Mouse (Mus musculus) midbrain, embryonic 12.5 days (tissue): ENCODE measurements around the gene Sbf2. TPM values are rescaled to one million over a fixed set of nuclear protein-coding genes. Genes with fewer than 3 reads are reported as not detected.
"Not testable (repeated sequence)": the region's sequence is repeated elsewhere in the genome, so short reads cannot be mapped to it uniquely, and the experiment has no call there.

ENCODE experiments used
- ATAC-seq: fragments of 200-750 bp; cut with Nextera tagmentation; 2 replicates; pipeline ENCODE4 v1.8.0; 2017; ENCODE audit warnings: low read depth, moderate TSS enrichment, moderate library complexity; ENCODE audit not compliant: low FRiP score
- H3K27ac ChIP-seq: fragments of 300-500 bp; sonication (generic); replicated peaks from 2 replicates; pipeline ENCODE4 v1.5.1; 2016; ENCODE audit warnings: mild to moderate bottlenecking
- H3K27me3 ChIP-seq: fragments of 300-500 bp; sonication (generic); 2 replicates; pipeline ENCODE4 v1.6.1; 2016; ENCODE audit warnings: mild to moderate bottlenecking
- H3K36me3 ChIP-seq: fragments of 300-500 bp; sonication (generic); 2 replicates; pipeline ENCODE4 v1.6.1; 2016
- H3K4me1 ChIP-seq: fragments of 300-500 bp; sonication (generic); 2 replicates; pipeline ENCODE4 v1.6.1; 2016
- H3K4me2 ChIP-seq: fragments of 300-500 bp; sonication (generic); replicated peaks from 2 replicates; pipeline ENCODE4 v1.6.1; 2016; ENCODE audit warnings: mild to moderate bottlenecking, moderate library complexity
- H3K4me3 ChIP-seq: fragments of 300-500 bp; sonication (generic); 2 replicates; pipeline ENCODE4 v1.5.1; 2016; ENCODE audit warnings: mild to moderate bottlenecking
- H3K9ac ChIP-seq: fragments of 300-500 bp; sonication (generic); replicated peaks from 2 replicates; pipeline ENCODE4 v1.6.1; 2016; ENCODE audit warnings: mild to moderate bottlenecking, moderate library complexity
- H3K9me3 ChIP-seq: fragments of 300-500 bp; sonication (generic); 2 replicates; pipeline ENCODE4 v1.6.1; 2016; ENCODE audit warnings: mild to moderate bottlenecking
- WGBS: fragments of 180-500 bp; shearing (Covaris S2); methylation state at CpG from one replicate; pipeline ENCODE4 v1.1.7; 2016; 5-methylcytosine and 5-hydroxymethylcytosine counted together
- polyA plus RNA-seq: library from polyadenylated mRNA; unstranded; fragments of >200 nt; fragmentation: Nextera tagmentation; extraction: Ambion mirVana; gene quantifications from 2 replicates; pipeline ENCODE4 v1.2.1, GENCODE M21; 2016

The Sbf2 gene
- polyA plus RNA-seq, 1 experiment from 2014 or later = 57.7 TPM

DNA sequence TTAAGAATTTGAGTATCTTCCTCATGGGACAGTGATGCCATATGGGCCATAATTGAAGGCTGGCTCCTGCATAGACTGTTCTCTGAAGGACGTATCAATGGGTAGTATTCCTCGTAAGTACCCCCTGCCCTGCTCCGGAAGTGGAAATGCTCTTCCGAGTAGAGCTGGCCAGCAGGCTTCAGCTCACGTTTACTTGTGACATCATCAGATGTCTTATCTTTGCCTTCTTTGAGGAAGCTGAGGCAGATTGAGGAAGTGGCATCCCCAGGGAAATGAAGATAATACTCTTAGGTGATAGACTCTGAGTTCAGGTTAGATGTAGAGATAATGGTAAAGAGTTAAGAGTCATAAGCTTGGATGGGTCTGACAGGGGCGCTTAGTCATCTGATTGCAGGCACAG lies 31.1 kb upstream of the Sbf2 start:
- Histone ChIP-seq H3K9ac (no peak overlapping the region), H3K4me3 (no peak overlapping the region), H3K4me1 (no peaks in the 10 kb centered on the region; the same call in 1 of the 2 replicates), H3K9me3 (peaks cover 4% of the 10 kb centered on the region; the same call in 1 of the 2 replicates), H3K27ac (no peak overlapping the region), H3K4me2 (no peak overlapping the region), H3K36me3 (no peaks in the 10 kb centered on the region), H3K27me3 (0 out of 2 replicates have a peak, but pooled peaks cover 3% of the 10 kb centered on the region)
- 0 out of 2 replicates have a peak, but pooled peaks have one; percentile 16 for ATAC-seq
- WGBS = 87% methylated on average over 6 of the region's 6 CpGs

DNA sequence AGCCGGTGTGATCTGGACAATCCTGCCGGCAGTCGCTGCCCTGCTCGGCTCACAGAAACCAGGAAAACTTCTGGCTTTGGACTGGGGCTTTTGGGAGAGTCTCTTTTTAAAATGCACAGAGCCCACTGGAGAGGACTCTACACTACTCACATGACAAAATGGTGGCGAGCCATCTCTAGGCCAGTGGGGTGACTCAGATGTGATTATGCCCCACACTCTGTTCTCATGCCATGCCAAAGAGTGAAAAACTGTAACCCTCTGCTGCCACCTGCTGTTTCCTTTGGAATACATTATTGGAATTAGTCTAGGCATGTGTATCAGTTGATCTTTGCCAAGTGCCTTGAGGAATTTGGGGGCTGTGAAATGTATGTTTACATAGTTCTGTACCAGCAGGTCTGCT lies 30.6 kb upstream of the Sbf2 start:
- 67% methylated on average over 5 of the region's 5 CpGs for WGBS
- peak; percentile 27; the same call in 1 of the 2 replicates for ATAC-seq
- H3K4me2 ChIP-seq = no peak overlapping the region

DNA sequence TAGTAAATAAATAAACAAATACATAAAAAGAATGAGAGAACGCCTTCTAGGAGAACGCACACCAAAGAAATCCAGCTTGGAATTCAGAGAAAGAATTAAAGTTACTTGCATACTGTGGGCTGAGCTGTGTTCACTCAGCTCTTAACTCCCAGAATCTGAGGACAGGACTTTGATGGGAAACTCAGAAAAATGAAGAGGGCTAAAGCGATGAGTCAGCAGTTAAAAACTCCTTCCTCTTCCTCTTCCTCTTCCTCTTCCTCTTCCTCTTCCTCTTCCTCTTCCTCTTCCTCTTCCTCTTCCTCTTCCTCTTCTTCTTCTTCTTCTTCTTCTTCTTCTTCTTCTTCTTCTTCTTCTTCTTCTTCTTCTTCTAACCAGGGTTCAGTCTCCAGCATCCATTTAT lies 25.2 kb upstream of the Sbf2 start:
- not testable (repeated sequence) for H3K27me3 ChIP-seq, H3K9me3 ChIP-seq, ATAC-seq, H3K4me2 ChIP-seq, H3K27ac ChIP-seq, H3K36me3 ChIP-seq, H3K4me3 ChIP-seq, H3K9ac ChIP-seq, H3K4me1 ChIP-seq
- 94% methylated on average over 3 of the region's 3 CpGs for WGBS

More for the DNA sequence above, 30.6 kb upstream of the Sbf2 start:
- Histone ChIP-seq H3K27ac (no peak overlapping the region), H3K9ac (no peak overlapping the region), H3K27me3 (0 out of 2 replicates have a peak, but pooled peaks cover 3% of the 10 kb centered on the region), H3K9me3 (peaks cover 4% of the 10 kb centered on the region; the same call in 1 of the 2 replicates), H3K36me3 (no peaks in the 10 kb centered on the region), H3K4me1 (no peaks in the 10 kb centered on the region; the same call in 1 of the 2 replicates), H3K4me3 (no peak overlapping the region)

- no peak overlapping the region for H3K9ac ChIP-seq
- H3K4me3 ChIP-seq = no peak overlapping the region
- H3K27ac ChIP-seq = no peak overlapping the region
- H3K4me2 ChIP-seq = no peak overlapping the region
- H3K36me3 ChIP-seq = no peaks in the 10 kb centered on the region
- no peaks in the 10 kb centered on the region for H3K9me3 ChIP-seq
- no peaks in the 10 kb centered on the region for H3K27me3 ChIP-seq
- no peak for ATAC-seq
- 86% methylated on average over 11 of the region's 11 CpGs for WGBS
- H3K4me1 ChIP-seq = peaks cover 8% of the 10 kb centered on the region; the same call in 1 of the 2 replicates
Observed at GRCm38 (mm10) chr7:110639291-110639915, 24.7 kb upstream of the Sbf2 start.

DNA sequence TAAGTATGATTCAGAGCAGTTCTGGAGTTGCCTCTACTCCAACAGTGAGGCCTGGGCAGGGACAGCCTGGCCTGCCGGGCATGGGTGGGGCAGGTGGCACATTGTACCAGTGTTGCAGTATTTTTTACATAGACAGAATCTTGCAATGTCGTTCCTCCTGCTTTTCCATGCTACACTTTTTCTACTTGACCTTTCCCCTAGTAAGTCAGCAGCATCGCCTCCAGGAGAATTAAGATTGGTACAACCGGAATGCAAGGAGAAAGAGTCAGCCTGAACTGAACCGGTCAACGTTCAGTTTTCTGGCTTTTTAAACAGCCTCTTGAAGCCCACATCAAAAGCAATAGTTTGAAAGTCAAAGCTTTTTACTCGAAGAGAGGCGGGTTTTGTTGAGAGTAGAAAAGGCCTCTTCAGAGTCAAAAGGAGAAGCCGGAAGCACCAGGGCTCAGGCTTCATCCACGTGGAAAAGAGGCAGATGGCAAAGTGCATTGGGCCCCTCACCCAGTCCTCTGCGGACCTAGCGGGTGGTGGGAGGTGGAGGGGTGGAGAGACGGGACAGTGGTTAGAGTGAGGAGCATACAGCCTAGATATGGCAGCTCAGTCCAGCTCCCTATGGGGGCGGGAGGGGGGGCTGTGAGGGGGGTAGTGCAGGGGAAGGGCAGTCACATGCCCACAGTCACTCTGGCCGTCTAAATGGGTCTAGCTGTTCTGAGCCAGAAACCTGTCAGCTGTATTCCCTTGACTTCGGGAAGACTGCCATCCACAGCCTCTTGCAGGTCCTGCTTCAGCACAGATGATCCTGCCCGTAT lies 23.8 kb upstream of the Sbf2 start:
- H3K9me3 ChIP-seq = no peaks in the 10 kb centered on the region
- no peak overlapping the region for H3K4me3 ChIP-seq
- no peaks in the 10 kb centered on the region for H3K27me3 ChIP-seq
- no peaks in the 10 kb centered on the region for H3K36me3 ChIP-seq
- no peak overlapping the region for H3K27ac ChIP-seq
- ATAC-seq = peak; percentile 63; the same call in 1 of the 2 replicates
- peaks cover 8% of the 10 kb centered on the region; the same call in 1 of the 2 replicates for H3K4me1 ChIP-seq
- 0 out of 2 replicates have a peak overlapping the region, but pooled peaks have one; percentile 10 for H3K4me2 ChIP-seq
- 35% methylated on average over 17 of the region's 17 CpGs for WGBS
- no peak overlapping the region for H3K9ac ChIP-seq

GRCm38 (mm10) chr7:110636559-110636958 lies 21.8 kb upstream of the Sbf2 start:
- Histone ChIP-seq H3K4me1 (peaks cover 8% of the 10 kb centered on the region; the same call in 1 of the 2 replicates), H3K4me3 (no peak overlapping the region), H3K27me3 (peaks cover 12% of the 10 kb centered on the region), H3K9ac (no peak overlapping the region), H3K36me3 (no peaks in the 10 kb centered on the region), H3K9me3 (no peaks in the 10 kb centered on the region), H3K27ac (no peak overlapping the region), H3K4me2 (no peak overlapping the region)
- ATAC-seq = no peak
- WGBS = 45% methylated on average over 1 of the region's 1 CpGs

GRCm38 (mm10) chr7:110635929-110636328 lies 21.2 kb upstream of the Sbf2 start:
- ATAC-seq = no peak
- Histone ChIP-seq H3K27ac (no peak overlapping the region), H3K4me3 (no peak overlapping the region), H3K9ac (no peak overlapping the region), H3K36me3 (no peaks in the 10 kb centered on the region), H3K4me1 (peaks cover 8% of the 10 kb centered on the region; the same call in 1 of the 2 replicates), H3K9me3 (no peaks in the 10 kb centered on the region), H3K4me2 (no peak overlapping the region), H3K27me3 (peaks cover 18% of the 10 kb centered on the region)
- WGBS = 76% methylated on average over 3 of the region's 3 CpGs

DNA sequence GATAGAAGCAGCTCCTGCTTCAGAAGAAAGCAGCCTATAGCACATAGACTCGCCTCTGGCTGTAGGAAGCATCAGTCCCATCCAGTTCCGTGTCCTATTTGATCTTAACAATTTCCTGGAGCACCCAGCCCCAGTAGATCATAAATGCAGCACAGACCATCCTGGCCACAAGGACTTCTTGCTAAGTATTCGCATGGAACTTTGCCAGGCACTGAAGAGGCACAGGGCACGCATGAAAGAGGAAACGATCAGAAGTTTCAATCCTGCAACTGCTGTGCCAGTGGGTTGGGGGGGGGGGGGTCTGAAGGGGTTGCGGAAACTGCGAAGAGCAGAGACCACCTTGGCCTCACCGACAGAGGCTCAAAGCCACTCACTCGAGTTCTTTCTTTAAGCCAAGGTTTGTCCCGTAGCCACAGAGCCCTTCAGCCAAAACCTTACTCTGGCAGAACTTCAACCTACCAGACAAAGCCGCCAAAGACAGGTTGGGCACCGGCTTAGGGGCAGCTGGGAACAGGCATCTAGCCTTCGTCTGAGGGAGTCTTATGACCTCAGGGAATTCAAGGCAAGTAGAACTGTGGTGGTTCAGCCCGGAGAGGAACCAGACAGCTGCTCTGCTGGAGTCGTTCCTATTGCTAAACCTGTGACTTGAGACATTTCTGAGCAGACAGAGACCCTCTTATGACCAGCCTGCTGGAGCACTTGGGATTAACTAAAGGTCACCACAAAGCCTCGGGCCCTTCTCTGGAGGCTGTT lies 16.6 kb upstream of the Sbf2 start:
- no peaks in the 10 kb centered on the region for H3K9me3 ChIP-seq
- H3K4me2 ChIP-seq = no peak overlapping the region
- no peak overlapping the region for H3K27ac ChIP-seq
- peaks cover 32% of the 10 kb centered on the region for H3K4me1 ChIP-seq
- 81% methylated on average over 16 of the region's 16 CpGs for WGBS
- no peak for ATAC-seq
- H3K27me3 ChIP-seq = peaks cover 62% of the 10 kb centered on the region
- no peaks in the 10 kb centered on the region for H3K36me3 ChIP-seq
- no peak overlapping the region for H3K9ac ChIP-seq
- H3K4me3 ChIP-seq = no peak overlapping the region

GRCm38 (mm10) chr7:110629892-110630666 lies 15.4 kb upstream of the Sbf2 start:
- ATAC-seq = peak; percentile 86
- H3K36me3 ChIP-seq = no peaks in the 10 kb centered on the region
- H3K4me2 ChIP-seq = peak overlapping the region; percentile 72
- H3K4me3 ChIP-seq = peak overlapping the region; percentile 43
- peaks cover 75% of the 10 kb centered on the region for H3K27me3 ChIP-seq
- peaks cover 35% of the 10 kb centered on the region for H3K4me1 ChIP-seq
- no peak overlapping the region for H3K27ac ChIP-seq
- H3K9me3 ChIP-seq = no peaks in the 10 kb centered on the region
- WGBS = under 1% methylated on average over 36 of the region's 36 CpGs
- H3K9ac ChIP-seq = peak overlapping the region; percentile 42; the same call in 1 of the 2 replicates

- no peak; the same call in 1 of the 2 replicates for ATAC-seq
- WGBS = 2% methylated on average over 33 of the region's 33 CpGs
Observed at GRCm38 (mm10) chr7:110628611-110629354, 14.1 kb upstream of the Sbf2 start.

GRCm38 (mm10) chr7:110628273-110628600 lies 13.5 kb upstream of the Sbf2 start:
- 2% methylated on average over 11 of the region's 11 CpGs for WGBS
- H3K9ac ChIP-seq = peak overlapping the region; percentile 46
- H3K4me1 ChIP-seq = peaks cover 35% of the 10 kb centered on the region
- H3K4me2 ChIP-seq = peak overlapping the region; percentile 76
- H3K27me3 ChIP-seq = peaks cover 90% of the 10 kb centered on the region
- H3K27ac ChIP-seq = no peak overlapping the region
- H3K4me3 ChIP-seq = peak overlapping the region; percentile 45
- no peaks in the 10 kb centered on the region for H3K36me3 ChIP-seq
- no peaks in the 10 kb centered on the region for H3K9me3 ChIP-seq
- no peak for ATAC-seq

More at GRCm38 (mm10) chr7:110628611-110629354, 14.1 kb upstream of the Sbf2 start:
- Histone ChIP-seq H3K4me1 (peaks cover 35% of the 10 kb centered on the region), H3K36me3 (no peaks in the 10 kb centered on the region), H3K9ac (peak overlapping the region; percentile 46), H3K4me3 (peak overlapping the region; percentile 45), H3K27ac (no peak overlapping the region), H3K27me3 (peaks cover 88% of the 10 kb centered on the region), H3K9me3 (no peaks in the 10 kb centered on the region), H3K4me2 (peak overlapping the region; percentile 76)
